Mouse (Mus musculus): Measurements from ENCODE around the gene Rora. TPM values are rescaled to one million over a fixed set of nuclear protein-coding genes. Genes with fewer than 3 reads are reported as not detected.

Rora gene
- total RNA-seq, 2 experiments from 2014 or later, result 0.15 to 0.32 TPM

DNA sequence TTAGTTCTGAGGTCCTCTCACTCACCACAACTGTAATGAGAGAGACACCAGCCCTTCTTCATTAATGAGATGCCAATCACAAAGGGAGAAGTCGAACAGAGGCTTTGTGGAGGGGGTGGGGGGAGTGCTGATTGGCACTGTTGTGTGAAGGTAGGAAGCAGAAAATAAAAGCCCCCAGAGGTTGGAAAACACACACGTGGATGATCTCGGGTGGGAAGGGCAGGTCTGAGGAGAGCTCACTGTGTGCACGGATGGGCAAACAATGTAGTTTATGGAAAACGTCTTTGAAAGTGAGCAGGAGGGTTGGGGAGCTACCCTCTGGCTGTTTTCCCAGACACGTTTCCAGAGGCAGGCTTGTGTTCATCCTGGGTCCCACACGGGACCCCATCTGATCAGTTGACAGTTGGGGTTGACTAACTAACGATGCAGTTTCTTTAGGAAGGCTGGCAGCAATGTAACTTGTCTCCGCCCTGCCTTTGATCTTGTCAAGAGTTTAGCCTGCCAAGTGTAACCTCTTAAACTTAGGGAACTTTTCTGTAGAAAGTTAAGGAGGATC lies 460.9 kb downstream of the Rora start:
- ATAC-seq (replicated peaks; ENCODE audit: poor library complexity, severe bottlenecking), result no peak

DNA sequence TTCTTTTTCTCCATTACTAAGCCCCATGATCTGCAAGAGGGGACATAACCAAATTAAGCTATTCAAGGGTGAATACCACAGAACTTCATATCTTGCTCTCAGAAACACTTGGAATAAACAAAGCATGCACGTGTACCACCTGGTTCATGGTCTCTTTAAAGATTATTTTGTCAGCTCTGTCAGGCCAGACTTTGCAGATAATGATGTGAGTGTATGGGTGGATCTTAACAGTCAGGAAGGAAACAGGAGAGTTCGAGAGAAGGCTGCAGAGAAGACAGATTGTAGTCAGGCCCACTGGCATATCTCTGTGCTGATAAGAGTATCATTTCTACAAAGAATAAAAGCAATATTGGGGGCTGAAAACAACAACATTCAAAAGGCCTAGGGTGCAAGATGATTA lies 463.2 kb downstream of the Rora start:
- no peak for ATAC-seq (replicated peaks; ENCODE audit: poor library complexity, severe bottlenecking)

DNA sequence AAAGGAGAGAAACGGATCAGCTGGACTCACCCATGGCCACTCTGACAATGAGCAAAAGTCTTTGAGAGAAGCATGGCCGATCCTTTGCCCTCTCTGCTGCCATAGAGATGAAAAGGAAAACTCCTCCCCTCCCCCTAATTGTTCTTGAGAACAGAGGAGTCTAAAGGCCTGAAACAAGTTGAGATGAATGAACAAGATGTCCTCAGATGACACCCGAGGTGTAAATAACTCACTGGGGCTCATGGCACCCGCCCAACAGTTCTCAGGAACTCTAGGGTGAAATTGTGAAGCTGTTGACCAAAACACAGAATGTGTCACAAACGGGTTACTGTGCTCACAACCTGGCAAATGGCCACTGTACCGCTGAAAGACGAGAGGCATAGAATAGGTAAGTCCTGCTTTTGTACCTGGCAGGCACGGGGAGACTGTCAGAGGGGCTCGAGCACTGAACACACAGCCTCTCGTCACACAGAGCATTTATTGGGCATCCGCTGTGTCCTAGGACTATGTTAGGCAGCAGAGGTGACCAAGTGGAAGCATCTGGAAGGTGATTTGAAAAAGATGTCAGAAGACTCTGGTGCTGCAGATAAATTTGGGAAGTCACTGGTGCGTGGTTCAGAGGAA lies 467.6 kb downstream of the Rora start:
- ATAC-seq (replicated peaks; ENCODE audit: poor library complexity, severe bottlenecking), result no peak

DNA sequence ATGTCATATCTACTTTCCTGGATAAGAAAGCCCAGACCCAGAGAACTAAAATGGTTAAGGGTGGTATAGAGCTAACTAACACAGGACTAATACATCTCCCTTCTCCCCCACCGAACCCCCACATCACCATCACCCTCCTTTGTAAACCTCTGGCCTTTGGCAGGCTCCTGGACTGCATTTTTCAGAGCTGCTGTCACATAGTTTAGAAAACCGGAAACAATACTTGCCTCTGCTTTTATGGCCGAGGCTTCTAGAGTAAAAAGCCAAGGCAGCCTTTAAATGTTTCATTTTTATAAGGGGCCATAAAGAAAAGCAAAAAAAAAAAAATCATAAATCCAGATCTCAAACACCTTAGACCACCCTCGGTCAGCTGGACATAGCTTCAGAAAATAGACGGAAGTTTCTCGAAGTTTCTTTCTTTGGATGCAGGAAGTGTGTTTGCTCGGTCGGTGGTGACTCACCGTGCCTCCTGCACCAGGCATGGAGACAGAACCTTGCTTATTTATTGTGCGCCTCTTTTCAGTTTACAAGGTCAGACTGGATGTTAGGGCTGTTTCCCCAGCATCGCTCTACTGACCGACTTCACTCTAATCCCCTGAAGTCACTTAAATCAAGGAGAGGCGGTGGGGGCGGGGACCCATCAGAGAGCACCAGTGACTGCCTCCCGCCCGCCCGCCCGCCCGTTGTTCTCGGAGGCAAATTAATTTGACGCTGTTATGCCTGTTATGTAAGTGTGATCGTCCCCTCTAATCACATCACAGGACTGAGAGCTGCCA lies 471.6 kb downstream of the Rora start:
- ATAC-seq (replicated peaks; ENCODE audit: poor library complexity, severe bottlenecking), result peak; percentile 52

DNA sequence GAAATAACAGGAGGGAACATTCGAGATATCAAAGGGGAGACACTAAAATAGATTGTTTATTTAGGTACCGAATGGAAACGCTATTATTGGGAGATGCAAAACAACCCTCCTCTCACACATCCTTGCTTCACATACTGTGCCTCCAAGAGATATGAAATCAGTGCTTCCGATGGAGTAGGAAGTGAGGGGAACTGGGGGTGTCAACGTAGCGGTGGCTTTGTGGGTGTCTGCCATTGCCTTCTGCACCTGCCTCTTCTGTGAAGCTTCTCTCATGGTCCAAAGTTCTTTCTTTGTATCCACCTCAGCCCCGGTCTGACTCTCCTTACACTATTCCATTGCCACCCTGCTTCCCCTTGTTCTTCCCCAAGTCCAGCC lies 472.2 kb downstream of the Rora start:
- 0 out of 2 replicates have a peak, but pooled peaks have one; percentile 7 for ATAC-seq (replicated peaks; ENCODE audit: poor library complexity, severe bottlenecking)

DNA sequence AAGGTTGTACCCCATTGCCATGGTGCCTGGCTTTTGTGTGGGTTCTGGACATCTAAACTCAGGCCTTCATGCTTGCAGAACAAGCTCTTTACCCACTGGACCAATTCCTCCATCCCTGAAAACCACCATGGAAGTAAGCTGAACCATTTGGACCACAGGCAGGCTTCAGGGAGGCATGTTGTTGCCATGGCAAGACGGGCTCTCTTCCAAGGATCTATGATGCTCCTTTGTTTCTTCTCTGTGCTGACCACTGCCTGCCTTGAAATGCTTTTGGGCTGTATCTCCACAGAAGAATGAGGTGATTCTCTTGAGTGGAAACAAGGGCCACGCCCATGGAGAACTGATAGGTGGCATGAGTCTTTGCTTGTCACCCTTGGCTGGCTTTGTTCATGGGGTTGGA lies 473.0 kb downstream of the Rora start:
- no peak for ATAC-seq (replicated peaks; ENCODE audit: poor library complexity, severe bottlenecking)

DNA sequence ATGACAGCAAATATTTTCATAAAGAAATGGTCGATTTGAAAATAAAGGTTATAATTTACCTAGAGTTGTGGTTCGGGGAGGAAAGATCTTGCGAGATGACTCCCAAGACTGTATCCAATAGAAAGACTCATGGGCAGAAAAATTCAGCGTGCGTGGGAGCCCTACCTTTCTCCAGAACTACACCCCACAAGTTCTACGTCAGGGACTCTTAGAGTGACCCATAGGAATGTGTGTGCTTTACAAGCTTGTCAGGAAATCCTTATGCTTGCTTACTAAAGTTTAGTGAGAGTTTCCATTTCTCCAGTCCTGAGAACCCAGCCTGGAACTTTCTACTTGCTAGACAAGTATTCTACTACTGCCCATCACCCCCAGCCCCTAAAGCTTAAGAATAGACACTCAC lies 474.7 kb downstream of the Rora start:
- ATAC-seq (replicated peaks; ENCODE audit: poor library complexity, severe bottlenecking), result no peak

DNA sequence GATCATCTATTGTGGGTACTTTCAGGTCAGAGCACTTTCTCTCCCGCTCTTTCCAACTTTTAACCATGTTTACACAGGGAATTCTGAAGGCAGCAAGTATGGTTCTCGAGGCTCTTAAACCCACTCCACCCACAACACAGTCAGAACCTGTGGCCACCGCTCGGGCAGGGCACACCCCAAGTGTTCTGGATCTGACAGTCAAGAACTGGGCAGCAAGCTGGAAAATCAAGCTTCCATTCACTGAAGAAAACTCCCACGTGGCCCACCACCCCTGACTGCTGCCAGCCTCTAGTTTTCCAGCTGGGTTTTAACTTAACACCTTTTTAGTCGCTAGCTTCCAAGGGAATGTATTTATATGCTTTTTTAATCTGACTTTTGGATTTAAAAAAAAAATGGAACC lies 479.4 kb downstream of the Rora start:
- ATAC-seq (replicated peaks; ENCODE audit: poor library complexity, severe bottlenecking), result no peak

DNA sequence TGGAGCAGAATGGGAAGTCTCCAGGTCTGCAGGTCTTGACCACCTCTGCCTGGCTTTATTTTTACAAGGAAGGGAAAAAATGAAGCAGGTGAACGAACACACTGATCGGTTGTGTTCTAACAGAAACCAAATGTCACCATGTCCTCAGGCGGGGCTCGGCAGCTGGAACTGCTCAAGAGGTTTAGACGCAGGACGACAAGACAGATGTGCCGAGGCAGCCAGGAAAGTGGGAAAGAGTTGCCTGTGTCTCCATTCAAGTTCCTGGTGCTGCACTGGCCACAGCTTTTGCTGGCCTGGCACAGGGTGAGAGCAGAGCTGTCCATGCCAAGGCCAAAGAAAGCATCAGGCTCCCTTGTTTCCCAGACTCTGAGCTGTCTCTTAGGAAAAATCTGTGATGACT lies 480.1 kb downstream of the Rora start:
- no peak for ATAC-seq (replicated peaks; ENCODE audit: poor library complexity, severe bottlenecking)

DNA sequence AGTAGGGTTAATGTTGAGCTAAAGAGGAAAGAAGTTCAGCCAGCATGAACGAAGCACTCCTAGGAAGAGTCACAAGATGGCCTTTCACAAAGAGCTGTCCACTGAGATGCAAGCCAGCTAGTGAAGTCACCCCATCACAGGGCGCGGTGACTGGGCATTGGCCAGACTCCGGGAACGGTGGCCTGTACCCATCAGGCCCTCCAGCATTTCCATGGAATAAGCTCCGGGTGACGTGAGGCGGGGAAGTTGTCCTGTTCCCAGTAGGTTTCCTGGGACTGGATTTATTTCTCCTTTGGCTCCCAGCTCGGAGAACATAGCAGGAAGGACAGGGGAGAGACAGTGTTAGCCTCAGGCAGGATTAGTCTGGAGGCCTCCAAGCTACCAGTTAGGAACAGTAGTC lies 481.0 kb downstream of the Rora start:
- no peak for ATAC-seq (replicated peaks; ENCODE audit: poor library complexity, severe bottlenecking)

DNA sequence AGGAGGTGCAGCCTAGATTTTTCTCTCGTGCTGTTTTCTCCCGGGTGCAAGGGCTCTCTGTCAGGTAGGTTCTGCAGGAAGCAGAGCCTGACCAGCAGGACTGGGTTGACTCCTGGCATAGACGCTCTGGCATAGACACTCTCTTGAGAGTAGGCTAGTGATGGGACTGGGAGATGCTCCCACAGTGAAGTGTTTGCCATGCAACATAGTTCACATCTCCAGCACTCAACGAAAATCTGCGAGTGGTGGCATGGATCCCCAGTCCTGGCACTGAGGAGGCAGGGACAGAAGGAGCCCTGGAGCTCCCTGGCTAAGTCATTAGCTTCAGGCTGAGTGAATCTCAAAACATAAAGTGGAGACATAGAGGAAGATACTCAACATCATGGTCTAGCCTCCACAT lies 483.2 kb downstream of the Rora start:
- no peak for ATAC-seq (replicated peaks; ENCODE audit: poor library complexity, severe bottlenecking)

DNA sequence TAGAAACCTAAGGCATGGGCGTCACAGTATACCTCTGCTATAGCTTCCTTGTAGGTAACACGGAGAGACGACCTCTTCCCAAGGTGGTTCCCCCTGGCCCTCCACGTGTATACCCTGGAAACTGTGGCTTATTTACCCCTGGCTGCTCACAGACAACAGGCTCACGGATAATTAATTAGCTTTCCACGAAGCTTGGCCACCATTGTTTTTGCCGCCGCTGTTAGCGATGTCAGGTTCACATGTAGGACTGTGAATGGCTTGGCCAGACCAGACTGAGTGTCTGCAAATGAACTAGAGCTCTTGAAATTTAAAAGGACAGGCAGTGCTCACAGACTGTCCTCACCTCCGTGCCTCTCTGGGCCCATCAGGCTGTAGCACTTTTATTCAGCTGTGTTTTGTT lies 483.8 kb downstream of the Rora start:
- no peak for ATAC-seq (replicated peaks; ENCODE audit: poor library complexity, severe bottlenecking)

DNA sequence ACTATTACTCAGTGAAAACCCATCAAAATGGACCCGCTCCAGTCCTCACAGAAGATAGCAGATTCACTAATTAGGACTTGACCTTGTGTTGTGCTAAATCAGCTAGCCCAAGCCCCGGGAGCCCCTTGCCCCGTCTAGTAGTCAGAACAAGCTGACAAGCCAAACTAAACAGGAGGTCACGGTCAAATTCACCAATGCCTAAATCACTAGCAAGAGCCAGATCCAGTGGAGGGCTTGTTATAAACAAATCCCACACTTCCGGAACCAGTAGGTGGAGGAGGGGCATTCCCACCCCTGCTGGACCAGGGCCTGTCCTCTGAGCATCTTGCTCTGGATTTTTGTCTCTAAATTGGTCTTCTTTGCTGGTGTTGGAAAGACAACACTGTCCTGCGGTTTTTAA lies 486.6 kb downstream of the Rora start:
- ATAC-seq (replicated peaks; ENCODE audit: poor library complexity, severe bottlenecking), result no peak

DNA sequence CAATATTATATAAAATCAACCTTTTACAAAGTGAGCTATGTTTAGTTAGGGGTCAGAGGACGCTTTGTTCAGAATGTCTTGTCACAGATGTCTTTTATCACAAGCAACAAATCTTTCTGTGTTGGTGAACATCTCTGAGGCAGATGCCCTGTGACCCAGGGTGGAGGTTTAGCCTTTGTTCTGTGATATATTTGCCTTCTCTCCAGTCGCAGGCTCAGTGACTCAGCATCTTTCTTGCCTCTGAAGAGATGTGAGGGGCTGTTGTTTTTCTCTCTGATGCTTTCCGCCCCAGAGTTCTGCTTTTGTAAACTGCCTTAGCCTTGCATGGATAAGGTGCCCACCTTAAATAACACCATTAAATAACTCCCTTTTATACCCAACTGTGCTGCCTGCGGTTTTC lies 488.3 kb downstream of the Rora start:
- no peak for ATAC-seq (replicated peaks; ENCODE audit: poor library complexity, severe bottlenecking)

DNA sequence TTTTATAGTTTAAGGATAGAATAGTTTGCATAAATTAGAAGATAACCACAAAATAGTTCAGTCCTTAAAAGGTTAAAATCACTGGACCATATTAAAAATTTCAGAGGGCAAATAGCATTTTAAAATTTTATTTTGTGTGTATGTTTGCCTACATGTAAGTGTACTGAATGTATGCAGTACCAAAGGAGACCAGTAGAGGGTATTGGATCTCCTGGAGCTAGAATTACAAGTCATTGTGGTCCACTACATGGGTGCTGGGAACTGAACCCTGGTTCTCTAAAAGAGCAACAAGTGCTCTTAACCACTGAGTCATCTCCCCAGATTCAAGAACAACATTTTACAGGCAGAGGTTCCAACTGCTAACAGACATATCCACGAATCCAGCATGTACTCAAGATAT lies 493.4 kb downstream of the Rora start:
- ATAC-seq (replicated peaks; ENCODE audit: poor library complexity, severe bottlenecking), result no peak

DNA sequence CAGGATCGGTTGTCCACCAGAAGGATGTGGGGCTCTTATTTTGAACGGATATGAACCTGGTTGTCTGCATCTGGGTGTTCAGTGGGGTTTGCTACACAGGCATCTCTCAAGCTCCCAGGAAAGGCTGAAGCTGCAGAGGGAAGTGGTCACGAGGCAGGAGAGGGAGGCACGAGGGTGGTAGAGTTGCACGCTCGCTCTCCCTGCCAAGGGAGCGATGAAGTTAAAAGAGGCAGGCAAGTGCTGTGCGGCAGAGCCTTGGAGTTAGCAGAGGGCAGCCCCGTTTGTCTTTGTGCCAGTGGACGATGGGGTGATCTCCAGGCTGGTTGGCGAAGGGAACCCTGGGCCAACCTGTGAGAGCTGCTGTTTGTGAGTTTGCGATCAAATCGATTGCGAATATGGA lies 496.6 kb downstream of the Rora start:
- ATAC-seq (replicated peaks; ENCODE audit: poor library complexity, severe bottlenecking), result 0 out of 2 replicates have a peak, but pooled peaks have one; percentile 17

DNA sequence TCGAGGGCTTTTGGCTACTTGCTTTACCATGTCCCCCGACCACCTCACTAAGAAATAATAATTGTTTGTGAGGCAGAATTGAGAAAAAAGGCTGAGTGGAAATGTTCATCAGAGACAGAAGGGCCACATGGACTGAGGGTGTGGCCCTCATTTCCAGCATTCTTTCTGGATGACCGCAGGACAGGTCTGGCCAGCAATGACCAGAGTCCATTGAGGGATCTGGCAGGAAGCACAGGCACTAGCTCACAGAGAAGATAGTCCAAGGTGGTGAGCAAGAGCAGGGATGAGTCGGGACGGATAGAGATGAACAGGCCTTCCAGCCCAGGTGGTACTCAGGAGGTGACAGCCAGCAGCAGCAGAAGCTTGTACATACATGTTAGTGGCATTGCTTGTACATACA lies 501.1 kb downstream of the Rora start:
- ATAC-seq (replicated peaks; ENCODE audit: poor library complexity, severe bottlenecking), result no peak

DNA sequence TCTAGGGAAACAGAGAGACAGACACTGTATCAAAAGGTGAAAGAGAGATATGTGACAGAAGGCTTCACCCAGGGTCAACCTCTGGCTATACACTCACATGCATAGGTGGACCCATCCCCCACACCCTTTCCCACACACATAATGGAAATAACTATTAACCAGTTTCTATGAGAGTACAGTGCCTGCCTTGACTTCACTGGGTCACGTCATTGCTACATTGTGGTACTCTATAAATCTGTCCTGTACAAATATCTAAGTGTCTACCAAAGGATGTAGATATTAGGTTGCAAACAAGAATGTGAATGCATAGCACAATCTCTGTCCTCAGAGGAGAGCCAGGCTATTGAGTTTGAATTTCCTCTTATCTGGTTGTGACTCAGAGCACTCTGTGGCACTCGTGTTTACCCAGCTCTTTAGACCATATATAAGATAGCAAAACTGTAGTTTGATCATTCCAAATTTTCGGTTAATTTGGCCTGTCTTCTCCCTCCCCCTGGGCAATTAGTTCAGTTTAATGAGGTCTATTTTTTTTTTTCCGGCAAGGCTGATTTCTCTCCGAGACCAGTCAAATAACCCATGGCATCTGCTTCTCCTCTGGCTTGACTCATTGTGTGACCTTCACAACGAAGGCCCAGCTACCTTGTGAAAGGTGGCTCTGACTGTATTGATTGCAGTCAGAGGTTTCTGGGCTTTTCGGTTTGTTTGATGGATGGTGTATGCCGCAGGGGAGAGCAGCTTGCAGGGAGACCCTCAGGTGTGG lies 502.4 kb downstream of the Rora start:
- ATAC-seq (replicated peaks; ENCODE audit: poor library complexity, severe bottlenecking), result no peak

DNA sequence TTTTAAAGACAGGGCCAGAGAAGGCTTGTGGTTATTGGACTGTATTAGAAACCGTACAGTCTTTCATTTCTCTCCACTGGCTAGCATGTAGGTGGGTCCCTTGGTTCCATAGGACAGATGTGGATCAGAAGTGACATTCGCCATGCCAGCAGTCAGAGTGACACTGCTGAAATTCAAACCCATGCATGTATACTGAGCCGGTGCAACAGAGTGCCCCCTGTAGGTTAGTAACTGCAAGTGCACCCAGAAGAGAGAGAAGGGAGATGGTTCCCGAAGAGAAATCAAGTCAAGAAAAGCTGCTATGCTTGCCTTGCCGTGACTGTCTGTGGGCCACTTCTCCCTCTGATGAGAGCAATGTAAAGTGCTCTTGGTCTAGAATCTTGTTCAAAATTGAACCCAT lies 507.2 kb downstream of the Rora start:
- no peak for ATAC-seq (replicated peaks; ENCODE audit: poor library complexity, severe bottlenecking)

DNA sequence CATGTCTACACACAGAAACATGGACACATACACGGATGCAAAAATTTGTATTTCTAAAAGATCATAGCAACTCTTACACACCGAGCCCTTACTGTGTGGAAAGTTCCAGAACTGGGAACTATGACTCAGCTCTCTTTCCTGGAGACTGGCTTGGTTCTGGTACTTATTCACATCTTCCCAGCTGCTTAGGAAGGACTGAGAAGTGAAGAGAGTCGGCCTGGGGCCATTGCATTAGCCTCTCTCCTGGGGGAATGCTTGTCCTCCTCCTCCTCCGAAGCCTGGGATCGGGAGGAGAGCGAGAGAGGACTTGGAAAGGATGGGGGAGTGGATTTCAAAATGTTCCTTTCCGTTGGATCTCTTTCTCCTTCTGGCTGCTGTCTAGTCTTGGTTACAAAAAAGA lies 511.1 kb downstream of the Rora start:
- ATAC-seq (replicated peaks; ENCODE audit: poor library complexity, severe bottlenecking), result no peak
